Mouse (Mus musculus): ENCODE results near the gene Bend7. TPM values are rescaled to one million over a fixed set of nuclear protein-coding genes. Genes with fewer than 3 reads are reported as not detected.

Gene Bend7
- polyA plus RNA-seq, 1 experiment from 2014 or later: 6.6 TPM

GRCm38 (mm10) chr2:4751918-4752317 lies 34.3 kb downstream of the Bend7 start:
- no peak for ATAC-seq (ENCODE audit: low FRiP score, low read depth)
- no peaks in the 10 kb centered on the region for H3K36me3 ChIP-seq
- H3K4me1 ChIP-seq (replicated peaks): no peaks in the 10 kb centered on the region
- H3K4me3 ChIP-seq: no peak overlapping the region
- no peak overlapping the region for H3K9ac ChIP-seq
- H3K27ac ChIP-seq (replicated peaks): no peak overlapping the region
- no peak overlapping the region for H3K4me2 ChIP-seq
- no peaks in the 10 kb centered on the region for H3K27me3 ChIP-seq
- WGBS: 88% methylated on average over 6 of the region's 6 CpGs
- H3K9me3 ChIP-seq: no peaks in the 10 kb centered on the region

DNA sequence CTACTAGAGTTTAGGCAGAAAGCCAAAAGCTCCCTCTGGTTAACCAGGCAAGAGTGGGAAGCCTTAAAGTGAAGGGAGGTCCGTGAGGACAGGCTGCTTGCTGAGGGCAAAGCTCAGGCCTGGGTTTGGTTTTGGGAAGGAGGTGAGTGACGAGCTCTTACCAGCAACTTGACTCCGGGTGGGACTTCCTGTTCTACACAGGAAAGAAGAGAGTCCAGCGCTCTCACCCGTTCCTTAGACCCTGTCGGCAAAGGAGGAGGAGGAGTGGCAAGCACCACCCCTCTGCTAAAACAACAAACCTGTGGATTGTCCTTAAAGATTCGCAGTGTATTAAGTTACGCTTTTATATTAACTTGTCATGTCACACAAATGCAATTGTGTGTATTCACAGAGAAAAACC lies 38.1 kb downstream of the Bend7 start:
- no peak for ATAC-seq (ENCODE audit: low FRiP score, low read depth)
- no peaks in the 10 kb centered on the region for H3K36me3 ChIP-seq
- no peaks in the 10 kb centered on the region for H3K27me3 ChIP-seq
- no peak overlapping the region for H3K27ac ChIP-seq (replicated peaks)
- no peak overlapping the region for H3K9ac ChIP-seq
- H3K9me3 ChIP-seq: no peaks in the 10 kb centered on the region
- H3K4me3 ChIP-seq: no peak overlapping the region
- H3K4me2 ChIP-seq: no peak overlapping the region
- 87% methylated on average over 8 of the region's 8 CpGs for WGBS
- H3K4me1 ChIP-seq (replicated peaks): no peaks in the 10 kb centered on the region

- 84% methylated on average over 3 of the region's 3 CpGs for WGBS
- no peak overlapping the region for H3K27ac ChIP-seq (replicated peaks)
- no peak for ATAC-seq (ENCODE audit: low FRiP score, low read depth)
These were observed 39.6 kb downstream of the Bend7 start for GRCm38 (mm10) chr2:4757218-4757617.

GRCm38 (mm10) chr2:4760741-4761140 lies 43.1 kb downstream of the Bend7 start:
- ATAC-seq (ENCODE audit: low FRiP score, low read depth): no peak
- 82% methylated on average over 5 of the region's 5 CpGs for WGBS
- H3K27me3 ChIP-seq: no peaks in the 10 kb centered on the region
- H3K9me3 ChIP-seq: no peaks in the 10 kb centered on the region
- H3K4me2 ChIP-seq: no peak overlapping the region
- H3K36me3 ChIP-seq: 0 out of 2 replicates have a peak, but pooled peaks cover 3% of the 10 kb centered on the region
- no peak overlapping the region for H3K27ac ChIP-seq (replicated peaks)
- H3K4me3 ChIP-seq: no peak overlapping the region
- H3K9ac ChIP-seq: no peak overlapping the region
- no peaks in the 10 kb centered on the region for H3K4me1 ChIP-seq (replicated peaks)

More at GRCm38 (mm10) chr2:4757218-4757617, 39.6 kb downstream of the Bend7 start:
- Histone ChIP-seq H3K4me1 (replicated peaks) (no peaks in the 10 kb centered on the region), H3K36me3 (no peaks in the 10 kb centered on the region), H3K9me3 (no peaks in the 10 kb centered on the region), H3K27me3 (no peaks in the 10 kb centered on the region), H3K4me2 (no peak overlapping the region), H3K9ac (no peak overlapping the region), H3K4me3 (no peak overlapping the region)

- no peak overlapping the region for H3K9ac ChIP-seq
- ATAC-seq (ENCODE audit: low FRiP score, low read depth): no peak
- no peak overlapping the region for H3K27ac ChIP-seq (replicated peaks)
- 85% methylated on average over 5 of the region's 5 CpGs for WGBS
- no peak overlapping the region for H3K4me2 ChIP-seq
- no peaks in the 10 kb centered on the region for H3K9me3 ChIP-seq
- H3K4me1 ChIP-seq (replicated peaks): no peaks in the 10 kb centered on the region
- 0 out of 2 replicates have a peak, but pooled peaks cover 3% of the 10 kb centered on the region for H3K36me3 ChIP-seq
- no peak overlapping the region for H3K4me3 ChIP-seq
- H3K27me3 ChIP-seq: no peaks in the 10 kb centered on the region
These were observed 44.3 kb downstream of the Bend7 start for GRCm38 (mm10) chr2:4761906-4762305.

GRCm38 (mm10) chr2:4764071-4764470 lies 46.4 kb downstream of the Bend7 start:
- Histone ChIP-seq H3K9me3 (no peaks in the 10 kb centered on the region), H3K4me1 (replicated peaks) (no peaks in the 10 kb centered on the region), H3K9ac (no peak overlapping the region), H3K27ac (replicated peaks) (no peak overlapping the region), H3K36me3 (0 out of 2 replicates have a peak, but pooled peaks cover 3% of the 10 kb centered on the region), H3K27me3 (no peaks in the 10 kb centered on the region), H3K4me3 (no peak overlapping the region), H3K4me2 (no peak overlapping the region)
- WGBS: 89% methylated on average over 3 of the region's 3 CpGs
- ATAC-seq (ENCODE audit: low FRiP score, low read depth): no peak

GRCm38 (mm10) chr2:4770376-4770775 lies 52.7 kb downstream of the Bend7 start:
- no peaks in the 10 kb centered on the region for H3K36me3 ChIP-seq
- H3K4me1 ChIP-seq (replicated peaks): no peaks in the 10 kb centered on the region
- H3K27ac ChIP-seq (replicated peaks): no peak overlapping the region
- no peaks in the 10 kb centered on the region for H3K9me3 ChIP-seq
- 92% methylated on average over 2 of the region's 2 CpGs for WGBS
- ATAC-seq (ENCODE audit: low FRiP score, low read depth): no peak
- no peak overlapping the region for H3K4me2 ChIP-seq
- H3K27me3 ChIP-seq: no peaks in the 10 kb centered on the region
- H3K4me3 ChIP-seq: no peak overlapping the region
- H3K9ac ChIP-seq: no peak overlapping the region

GRCm38 (mm10) chr2:4773911-4774310 lies 56.3 kb downstream of the Bend7 start:
- 95% methylated on average over 6 of the region's 6 CpGs for WGBS
- ATAC-seq (ENCODE audit: low FRiP score, low read depth): no peak

DNA sequence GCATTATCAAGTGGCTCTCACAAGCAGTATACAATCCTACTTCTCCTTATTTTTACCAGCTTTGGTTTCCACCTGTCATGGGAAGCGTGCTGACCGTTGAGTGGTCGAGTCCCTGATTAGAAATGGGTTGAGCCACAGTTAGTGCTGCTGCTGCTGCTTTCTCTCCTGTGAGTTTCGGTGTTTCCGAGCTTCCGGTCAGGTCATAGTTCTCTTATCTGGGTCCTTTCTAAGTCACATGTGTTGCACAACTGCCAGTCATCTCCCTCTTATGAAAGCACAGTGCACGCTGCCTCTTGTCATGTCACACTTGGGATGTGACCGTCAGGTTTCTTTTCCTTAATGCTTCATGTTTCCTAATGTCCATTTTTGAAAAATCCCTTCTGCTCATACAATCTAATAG lies 59.7 kb downstream of the Bend7 start:
- H3K4me2 ChIP-seq: no peak overlapping the region
- H3K9me3 ChIP-seq: no peaks in the 10 kb centered on the region
- H3K27ac ChIP-seq (replicated peaks): no peak overlapping the region
- H3K9ac ChIP-seq: no peak overlapping the region
- WGBS: 94% methylated on average over 8 of the region's 8 CpGs
- H3K36me3 ChIP-seq: no peaks in the 10 kb centered on the region
- no peak overlapping the region for H3K4me3 ChIP-seq
- no peak for ATAC-seq (ENCODE audit: low FRiP score, low read depth)
- 0 out of 2 replicates have a peak, but pooled peaks cover under 1% of the 10 kb centered on the region for H3K4me1 ChIP-seq (replicated peaks)
- H3K27me3 ChIP-seq: no peaks in the 10 kb centered on the region

More at GRCm38 (mm10) chr2:4773911-4774310, 56.3 kb downstream of the Bend7 start:
- H3K9ac ChIP-seq: no peak overlapping the region
- H3K4me2 ChIP-seq: no peak overlapping the region
- no peaks in the 10 kb centered on the region for H3K4me1 ChIP-seq (replicated peaks)
- H3K4me3 ChIP-seq: no peak overlapping the region
- H3K27ac ChIP-seq (replicated peaks): no peak overlapping the region
- H3K36me3 ChIP-seq: no peaks in the 10 kb centered on the region
- no peaks in the 10 kb centered on the region for H3K9me3 ChIP-seq
- no peaks in the 10 kb centered on the region for H3K27me3 ChIP-seq

GRCm38 (mm10) chr2:4781641-4782040 lies 64.0 kb downstream of the Bend7 start:
- Histone ChIP-seq H3K27me3 (no peaks in the 10 kb centered on the region), H3K4me1 (replicated peaks) (peaks cover 12% of the 10 kb centered on the region), H3K36me3 (no peaks in the 10 kb centered on the region), H3K4me2 (no peak overlapping the region), H3K27ac (replicated peaks) (no peak overlapping the region), H3K4me3 (no peak overlapping the region), H3K9me3 (no peaks in the 10 kb centered on the region), H3K9ac (no peak overlapping the region)
- 83% methylated on average over 3 of the region's 3 CpGs for WGBS
- ATAC-seq (ENCODE audit: low FRiP score, low read depth): no peak

- H3K4me3 ChIP-seq: no peak overlapping the region
- H3K27ac ChIP-seq (replicated peaks): no peak overlapping the region
- H3K9me3 ChIP-seq: no peaks in the 10 kb centered on the region
- peaks cover 12% of the 10 kb centered on the region for H3K4me1 ChIP-seq (replicated peaks)
- no peak overlapping the region for H3K4me2 ChIP-seq
- H3K9ac ChIP-seq: no peak overlapping the region
- 54% methylated on average over 4 of the region's 4 CpGs for WGBS
- no peaks in the 10 kb centered on the region for H3K27me3 ChIP-seq
- ATAC-seq (ENCODE audit: low FRiP score, low read depth): no peak
- H3K36me3 ChIP-seq: no peaks in the 10 kb centered on the region
These were observed 64.8 kb downstream of the Bend7 start for GRCm38 (mm10) chr2:4782401-4782800.

GRCm38 (mm10) chr2:4782809-4783641 lies 65.4 kb downstream of the Bend7 start:
- Histone ChIP-seq H3K4me2 (no peak overlapping the region), H3K36me3 (no peaks in the 10 kb centered on the region), H3K4me3 (no peak overlapping the region), H3K27ac (replicated peaks) (no peak overlapping the region), H3K27me3 (no peaks in the 10 kb centered on the region), H3K9me3 (no peaks in the 10 kb centered on the region), H3K9ac (no peak overlapping the region), H3K4me1 (replicated peaks) (peaks cover 12% of the 10 kb centered on the region)
- 59% methylated on average over 11 of the region's 11 CpGs for WGBS
- no peak for ATAC-seq (ENCODE audit: low FRiP score, low read depth)

All from hindbrain, embryonic 15.5 days (tissue).